Mouse (Mus musculus) liver, postnatal 0 days (tissue): ENCODE data around the gene Olfr1467. TPM values are rescaled to one million over a fixed set of nuclear protein-coding genes. Genes with fewer than 3 reads are reported as not detected.

ENCODE experiments used
- ATAC-seq: fragments of 200-750 bp; cut with Nextera tagmentation; 2 replicates; pipeline ENCODE4 v1.8.0; 2017; ENCODE audit warnings: mild to moderate bottlenecking, moderate library complexity
- DNase-seq: peaks from one replicate; pipeline ENCODE4 v3.0.0-alpha.2; 2016
- H3K27ac ChIP-seq: fragments of 300-500 bp; sonication (generic); 2 replicates; pipeline ENCODE4 v1.5.1; 2014; ENCODE audit warnings: antibody characterized with exemption, moderate library complexity, mild to moderate bottlenecking, low read depth
- H3K27me3 ChIP-seq: fragments of 300-500 bp; sonication (generic); 2 replicates; pipeline ENCODE4 v1.6.1; 2014; ENCODE audit warnings: low read length, control low read depth, mixed read lengths; ENCODE audit not compliant: insufficient read depth
- H3K36me3 ChIP-seq: fragments of 300-500 bp; sonication (generic); replicated peaks from 2 replicates; pipeline ENCODE4 v1.6.1; 2014; ENCODE audit warnings: mild to moderate bottlenecking, control low read depth, low read length, moderate library complexity, mixed read lengths; ENCODE audit not compliant: insufficient read depth
- H3K4me1 ChIP-seq: fragments of 300-500 bp; sonication (generic); 2 replicates; pipeline ENCODE4 v1.6.1; 2014; ENCODE audit warnings: antibody characterized with exemption, mild to moderate bottlenecking, control low read depth; ENCODE audit not compliant: insufficient read depth
- H3K4me2 ChIP-seq: fragments of 300-500 bp; sonication (generic); 2 replicates; pipeline ENCODE4 v1.6.1; 2014; ENCODE audit warnings: low read depth, mild to moderate bottlenecking, low read length, moderate library complexity, mixed read lengths
- H3K4me3 ChIP-seq: fragments of 300-500 bp; sonication (generic); 2 replicates; pipeline ENCODE4 v1.5.1; 2014; ENCODE audit warnings: low read depth, low read length
- H3K9ac ChIP-seq: fragments of 300-500 bp; sonication (generic); replicated peaks from 2 replicates; pipeline ENCODE4 v1.6.1; 2014; ENCODE audit warnings: mild to moderate bottlenecking, moderate library complexity
- H3K9me3 ChIP-seq: fragments of 300-500 bp; sonication (generic); 2 replicates; pipeline ENCODE4 v1.6.1; 2016; ENCODE audit warnings: mild to moderate bottlenecking, control low read depth, low read length, mixed read lengths
- CTCF ChIP-seq: sonication (generic); IDR thresholded peaks from 2 replicates; pipeline ENCODE4 v1.5.1; 2016; ENCODE audit warnings: antibody characterized with exemption, low read depth
- EP300 ChIP-seq: IDR thresholded peaks from 2 replicates; pipeline ENCODE4 v1.6.1; 2016; ENCODE audit warnings: antibody characterized with exemption, low read depth, mild to moderate bottlenecking
- WGBS: fragments of 180-500 bp; shearing (Covaris S2); extraction: QIAGEN DNeasy Blood & Tissue Kit; methylation state at CpG from one replicate; pipeline ENCODE4 v1.1.7; 2014; ENCODE audit not compliant: insufficient replicate concordance; 5-methylcytosine and 5-hydroxymethylcytosine counted together
- polyA plus RNA-seq: library from polyadenylated mRNA; unstranded; fragments of >200 nt; fragmentation: Nextera tagmentation; extraction: Ambion mirVana; gene quantifications from 2 replicates; pipeline ENCODE4 v1.2.1, GENCODE M21; 2015

Olfr1467 gene
- polyA plus RNA-seq, result not detected in 2 replicates

GRCm38 (mm10) chr19:13361936-13362335 lies at the start of gene Olfr1467:
Gene Olfr1467, plus strand, starts transcription at chr19:13362236.
- no peaks in the 10 kb centered on the region for H3K27me3 ChIP-seq
- WGBS, result 54% methylated on average over 2 of the region's 2 CpGs
- H3K4me3 ChIP-seq, result no peak within 1 kb of the TSS
- no peak within 1 kb of the TSS for H3K27ac ChIP-seq
- ATAC-seq (no peak), DNase-seq (no peak)
- H3K4me2 ChIP-seq, result no peak within 1 kb of the TSS
- H3K36me3 ChIP-seq, result no peaks in the 10 kb centered on the region
- TF ChIP-seq EP300 (no peak), CTCF (no peak)
- no peaks in the 10 kb centered on the region for H3K4me1 ChIP-seq
- no peak within 1 kb of the TSS for H3K9ac ChIP-seq
- peaks cover 3% of the 10 kb centered on the region; the same call in 1 of the 2 replicates for H3K9me3 ChIP-seq

GRCm38 (mm10) chr19:13315441-13315840 lies 46.6 kb upstream of the Olfr1467 start, which contains the start of gene Olfr1465:
Gene Olfr1465, minus strand, starts transcription at chr19:13315541.
- H3K27ac ChIP-seq, result no peak within 1 kb of the TSS
- no peak within 1 kb of the TSS for H3K4me3 ChIP-seq
- TF ChIP-seq CTCF, result no peak
- TF ChIP-seq EP300, result no peak
- H3K27me3 ChIP-seq, result no peaks in the 10 kb centered on the region
- no peaks in the 10 kb centered on the region for H3K4me1 ChIP-seq
- H3K4me2 ChIP-seq, result no peak within 1 kb of the TSS
- no peaks in the 10 kb centered on the region for H3K36me3 ChIP-seq
- H3K9me3 ChIP-seq, result no peaks in the 10 kb centered on the region
- no peak for DNase-seq
- no peak for ATAC-seq
- no peak within 1 kb of the TSS for H3K9ac ChIP-seq

- 76% methylated on average over 2 of the region's 2 CpGs for WGBS
Observed at GRCm38 (mm10) chr19:13338562-13338961, 23.5 kb upstream of the Olfr1467 start, which contains the start of gene Olfr1466. Gene Olfr1466, plus strand, starts transcription at chr19:13338862.

GRCm38 (mm10) chr19:13407549-13407948 lies 45.5 kb downstream of the Olfr1467 start, which contains the start of gene Olfr1469:
Gene Olfr1469, plus strand, starts transcription at chr19:13407849.
- Histone ChIP-seq H3K9ac (no peak within 1 kb of the TSS), H3K4me1 (no peaks in the 10 kb centered on the region), H3K4me2 (no peak within 1 kb of the TSS), H3K9me3 (no peaks in the 10 kb centered on the region), H3K27me3 (no peaks in the 10 kb centered on the region), H3K36me3 (no peaks in the 10 kb centered on the region), H3K27ac (no peak within 1 kb of the TSS), H3K4me3 (no peak within 1 kb of the TSS)
- ATAC-seq (no peak), DNase-seq (no peak)
- WGBS, result 75% methylated on average over 2 of the region's 2 CpGs
- no peak for TF ChIP-seq CTCF
- TF ChIP-seq EP300, result no peak

More at GRCm38 (mm10) chr19:13338562-13338961, 23.5 kb upstream of the Olfr1467 start, which contains the start of gene Olfr1466:
- no peak within 1 kb of the TSS for H3K9ac ChIP-seq
- no peak for TF ChIP-seq EP300
- TF ChIP-seq CTCF, result no peak
- H3K36me3 ChIP-seq, result no peaks in the 10 kb centered on the region
- no peaks in the 10 kb centered on the region for H3K27me3 ChIP-seq
- no peaks in the 10 kb centered on the region for H3K4me1 ChIP-seq
- H3K27ac ChIP-seq, result no peak within 1 kb of the TSS
- DNase-seq (no peak), ATAC-seq (no peak)
- no peak within 1 kb of the TSS for H3K4me2 ChIP-seq
- no peaks in the 10 kb centered on the region for H3K9me3 ChIP-seq
- no peak within 1 kb of the TSS for H3K4me3 ChIP-seq

Other genes starting within 250 kb of the Olfr1467 start
- gene Olfr1459, start 212.7 kb upstream of the Olfr1467 start, polyA plus RNA-seq, result not detected in 2 replicates
- gene Olfr1461, start 199.2 kb upstream of the Olfr1467 start, polyA plus RNA-seq, result not detected in 2 replicates
- gene Olfr1462, start 176.5 kb upstream of the Olfr1467 start, polyA plus RNA-seq, result not detected in 2 replicates
- gene Olfr1463, start 130.9 kb upstream of the Olfr1467 start, polyA plus RNA-seq, result not detected in 2 replicates
- gene Olfr1465, start 46.7 kb upstream of the Olfr1467 start, polyA plus RNA-seq, result not detected in 2 replicates
- gene Olfr1466, start 23.4 kb upstream of the Olfr1467 start, polyA plus RNA-seq, result not detected in 2 replicates
- gene Olfr1469, start 45.6 kb downstream of the Olfr1467 start, polyA plus RNA-seq, result not detected in 2 replicates
- not detected in 2 replicates for gene Olfr1471, start 81.2 kb downstream of the Olfr1467 start, polyA plus RNA-seq
- not detected in 2 replicates for gene Olfr1472, start 93.8 kb downstream of the Olfr1467 start, polyA plus RNA-seq
- not detected in 2 replicates for gene Olfr1474, start 107.3 kb downstream of the Olfr1467 start, polyA plus RNA-seq
- gene Olfr1475, start 118.0 kb downstream of the Olfr1467 start, polyA plus RNA-seq, result not detected in 2 replicates
- gene Olfr1477, start 138.3 kb downstream of the Olfr1467 start, polyA plus RNA-seq, result not detected in 2 replicates
- gene Olfr1480, start 165.7 kb downstream of the Olfr1467 start, polyA plus RNA-seq, result not detected in 2 replicates
- not detected in 2 replicates for gene Olfr1484, start 221.3 kb downstream of the Olfr1467 start, polyA plus RNA-seq